ENCODE assay signal across 12 mouse cellular contexts in the genomic region with DNA sequence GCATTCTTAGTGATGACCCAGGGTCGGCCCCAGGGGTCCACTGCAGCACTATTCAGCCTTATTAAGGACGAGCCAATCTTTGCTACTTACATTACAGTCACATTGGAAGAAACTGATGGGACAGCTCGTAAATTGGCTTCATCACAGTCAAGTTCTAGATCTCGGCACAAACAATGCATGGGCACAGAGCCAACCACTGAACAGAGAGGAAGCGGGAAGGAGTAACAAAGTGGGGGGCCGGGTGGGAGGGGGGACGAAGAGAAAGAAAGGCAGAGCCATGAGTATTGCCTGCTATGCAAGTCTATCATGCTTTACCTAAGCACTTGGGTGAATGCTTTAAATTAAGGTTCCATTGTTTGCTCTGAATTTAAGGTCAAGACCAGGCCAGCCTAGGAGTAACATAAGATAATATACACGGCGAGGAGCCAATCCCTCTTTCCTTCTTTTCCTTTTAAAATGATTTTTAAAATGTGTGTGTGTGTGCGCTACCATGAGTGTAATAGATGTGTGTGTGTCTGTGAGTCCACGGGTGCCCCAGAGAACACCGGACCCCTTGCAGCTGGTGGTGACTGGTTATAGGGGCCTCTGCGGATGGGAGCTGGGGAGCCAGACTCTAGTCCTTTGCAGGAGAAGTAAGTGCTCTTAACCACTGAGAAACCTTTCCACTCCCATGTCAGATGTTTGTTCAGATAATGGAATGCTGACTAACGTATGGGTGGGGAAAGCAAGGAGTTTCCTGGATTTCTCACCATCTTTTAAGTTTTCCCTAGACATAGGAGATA. TPM values are rescaled to one million over a fixed set of nuclear protein-coding genes. Genes with fewer than 3 reads are reported as not detected.
DNase-seq lines count a peak whose midpoint lies in the region; ATAC-seq lines count a peak whose summit lies in the region.
"Had no signal": no experiment of that assay in that cellular context is flagged by ENCODE, and none has a peak within 500 bp of the region (broad histone marks: within the 10 kb centered on the region; RNA-seq: fewer than 3 reads in every experiment).

No protein-coding gene starts in this region.

- H3K9ac ChIP-seq in kidney, embryonic 16.5 days (replicated peaks; ENCODE audit: low read length): no peak overlapping the region
- no peak overlapping the region for H3K9ac ChIP-seq in heart, embryonic 12.5 days
- H3K9ac ChIP-seq: liver, embryonic 12.5 days had no signal

- 56% methylated on average over 14 of the region's 14 CpGs for WGBS in kidney, embryonic 16.5 days
- WGBS in heart, embryonic 12.5 days: 73% methylated on average over 14 of the region's 14 CpGs

- no peak; the same call in 1 of the 2 replicates for ATAC-seq in kidney, embryonic 16.5 days (ENCODE audit: low FRiP score, low TSS enrichment)
- ATAC-seq in heart, embryonic 12.5 days (ENCODE audit: insufficient number of reproducible peaks, low FRiP score): no peak
- ATAC-seq: liver, embryonic 12.5 days had no signal

- H3K4me1 ChIP-seq in kidney, embryonic 16.5 days (ENCODE audit: insufficient read depth, low read length): 0 out of 2 replicates have a peak, but pooled peaks cover 4% of the 10 kb centered on the region
- H3K4me1 ChIP-seq in heart, embryonic 12.5 days (replicated peaks): peaks cover 13% of the 10 kb centered on the region

- H3K36me3 ChIP-seq in kidney, embryonic 16.5 days (ENCODE audit: insufficient read depth, low read length): no peaks in the 10 kb centered on the region
- H3K36me3 ChIP-seq in heart, embryonic 12.5 days: no peaks in the 10 kb centered on the region
- H3K36me3 ChIP-seq: liver, embryonic 12.5 days had no signal

- no peak overlapping the region for H3K4me3 ChIP-seq in kidney, embryonic 16.5 days (ENCODE audit: low read length)
- H3K4me3 ChIP-seq in heart, embryonic 12.5 days: no peak overlapping the region
- H3K4me3 ChIP-seq: liver, embryonic 12.5 days had no signal

- H3K4me2 ChIP-seq in kidney, embryonic 16.5 days (replicated peaks; ENCODE audit: low read depth, low read length): 0 out of 2 replicates have a peak overlapping the region, but pooled peaks have one; percentile 7
- H3K4me2 ChIP-seq in heart, embryonic 12.5 days: no peak overlapping the region
- H3K4me2 ChIP-seq: liver, embryonic 12.5 days; midbrain, embryonic 11.5 days had no signal

- H3K9me3 ChIP-seq in kidney, embryonic 16.5 days (ENCODE audit: low read length): peaks cover 5% of the 10 kb centered on the region; the same call in 1 of the 2 replicates
- peaks cover 8% of the 10 kb centered on the region for H3K9me3 ChIP-seq in heart, embryonic 12.5 days (replicated peaks)

- no peaks in the 10 kb centered on the region for H3K27me3 ChIP-seq in kidney, embryonic 16.5 days (ENCODE audit: insufficient read depth, low read length)
- H3K27me3 ChIP-seq in heart, embryonic 12.5 days (replicated peaks): no peaks in the 10 kb centered on the region
- H3K27me3 ChIP-seq: liver, embryonic 12.5 days had no signal

- intact Hi-C loops in heart, postnatal 10 days (cut with DNase I): no loop called here

- no peak overlapping the region for H3K27ac ChIP-seq in kidney, embryonic 16.5 days (ENCODE audit: low read length)
- 0 out of 2 replicates have a peak overlapping the region, but pooled peaks have one; percentile 77 for H3K27ac ChIP-seq in heart, embryonic 12.5 days (ENCODE audit: poor library complexity, severe bottlenecking)
- H3K27ac ChIP-seq: liver, embryonic 12.5 days had no signal

- no peak for DNase-seq in kidney, adult 18-20 months
- peak; percentile 42 to 52 for DNase-seq in heart, postnatal 10 days
- DNase-seq in lung, postnatal 36 days: peak; percentile 49
- no peak for DNase-seq in thymus, postnatal 14 days
- DNase-seq in left cerebral cortex, adult 18-20 months (ENCODE audit: low spot score in 2 of 2): no peak
- DNase-seq: cerebellum, adult 11 months; right cerebral cortex, postnatal 4 days had no signal

RNA-seq across cellular contexts. Expression of gene Etfdh, which starts 53.2 kb away (rescaled TPM):
- polyA plus RNA-seq in kidney, embryonic 16.5 days (2015; fragmentation: Nextera tagmentation; extraction: Ambion mirVana): 85.0 and 85.3 TPM in 2 replicates
- polyA plus RNA-seq in heart, embryonic 12.5 days (2016; fragmentation: Nextera tagmentation; extraction: Ambion mirVana): 138 and 143 TPM in 2 replicates
- 100 to 1,000 TPM; 538 to 541 TPM for total RNA-seq in heart, postnatal 10 days (2021)
- total RNA-seq in left cerebral cortex, adult 18-20 months (2021): 10 to 100 TPM; 22.2 to 24.7 TPM

RNA-seq across cellular contexts. Expression of gene 4930579G24Rik, which starts 53.7 kb away (rescaled TPM):
- polyA plus RNA-seq in kidney, embryonic 16.5 days (2015; fragmentation: Nextera tagmentation; extraction: Ambion mirVana): 29.4 and 30.1 TPM in 2 replicates
- polyA plus RNA-seq in heart, embryonic 12.5 days (2016; fragmentation: Nextera tagmentation; extraction: Ambion mirVana): 24.6 and 26.3 TPM in 2 replicates
- 1 to 10 TPM; 5.1 to 6.0 TPM for total RNA-seq in heart, postnatal 10 days (2021)
- 1 to 10 TPM; 1.2 to 1.5 TPM for total RNA-seq in left cerebral cortex, adult 18-20 months (2021)

RNA-seq across cellular contexts. Expression of gene Rxfp1, which starts 55.1 kb away (rescaled TPM):
- 0.04 TPM in 1 of 2 replicates, not detected in the other for polyA plus RNA-seq in kidney, embryonic 16.5 days (2015; fragmentation: Nextera tagmentation; extraction: Ambion mirVana)
- polyA plus RNA-seq in heart, embryonic 12.5 days (2016; fragmentation: Nextera tagmentation; extraction: Ambion mirVana): 6.3 and 6.8 TPM in 2 replicates
- 1 to 10 TPM; 4.1 to 4.2 TPM for total RNA-seq in heart, postnatal 10 days (2021)
- 10 to 100 TPM; 12.0 to 16.8 TPM for total RNA-seq in left cerebral cortex, adult 18-20 months (2021)
- polyA plus RNA-seq: midbrain, embryonic 11.5 days; stomach, embryonic 14.5 days had no signal

Comparison
In these comparisons a context has a peak if more than half of its experiments do, and no peak if none do; other contexts are left out.
1. DNase-seq: peak in heart, postnatal 10 days (2 of 2) and lung, postnatal 36 days (single experiment); none in kidney, adult 18-20 months (single experiment), thymus, postnatal 14 days (single experiment) and left cerebral cortex, adult 18-20 months (0 of 2).
2. RNA of gene Etfdh, which starts 53.2 kb away (total RNA-seq): 538 to 541 TPM in heart, postnatal 10 days; 22.2 to 24.7 TPM in left cerebral cortex, adult 18-20 months; every median in the first group is over 10 times any median in the second.